Mouse (Mus musculus) stomach, postnatal 0 days (tissue): ENCODE measurements around the gene Polrmt.

Experiments
- CTCF ChIP-seq: IDR thresholded peaks from 2 replicates; pipeline ENCODE4 v1.5.1; 2016; ENCODE audit warnings: antibody characterized with exemption, low read depth, mild to moderate bottlenecking, moderate library complexity
- EP300 ChIP-seq: optimal IDR thresholded peaks from 2 replicates; pipeline ENCODE3; 2016; ENCODE audit warnings: antibody characterized with exemption

- TF ChIP-seq CTCF (peak; percentile 67), EP300 (no peak)
These were observed at the start of gene Polrmt for GRCm38 (mm10) chr10:79745898-79746773.
